Mouse (Mus musculus): Measurements from ENCODE around the gene Gdf15.

- TF ChIP-seq GATA1 (IDR thresholded peaks at IDR 0.05; ENCODE audit: borderline replicate concordance, low read length) (no peak), FLI1 (IDR thresholded peaks at IDR 0.05; ENCODE audit: low read length) (no peak)
Measured at GRCm38 (mm10) chr8:70674716-70675115, 42.5 kb upstream of the Gdf15 start.

Data from megakaryocyte, embryonic 14.5 days (primary cell).